ENCODE assay signal across 8 mouse cellular contexts in genomic region chr9:31280366-31281010, GRCm38 (mm10). TPM values are rescaled to one million over a fixed set of nuclear protein-coding genes. Genes with fewer than 3 reads are reported as not detected.
A peak's percentile ranks its signal among the peaks of the same experiment; 100 is the strongest.
DNase-seq lines count a peak whose midpoint lies in the region; ATAC-seq and TF ChIP-seq lines count a peak whose summit lies in the region.

Gene Prdm10 (plus strand): TSS chr9:31280538.

- peak; percentile 66; the same call in 1 of the 2 replicates for TF ChIP-seq POLR2A in bone marrow, adult 2 months (IDR thresholded peaks at IDR 0.05; ENCODE audit: borderline replicate concordance, control insufficient read depth, low read depth, low read length)

- H3K9ac ChIP-seq in embryonic facial prominence, embryonic 15.5 days, result peak within 1 kb of the TSS; percentile 69
- H3K9ac ChIP-seq in kidney, embryonic 14.5 days (ENCODE audit: low read depth, low read length), result peak within 1 kb of the TSS; percentile 97

- H3K36me3 ChIP-seq in embryonic facial prominence, embryonic 15.5 days, result no peaks in the 10 kb centered on the region
- H3K36me3 ChIP-seq in kidney, embryonic 14.5 days (ENCODE audit: control insufficient read depth, insufficient read depth, low read length), result no peaks in the 10 kb centered on the region

- peak within 1 kb of the TSS; percentile 74 for H3K4me2 ChIP-seq in embryonic facial prominence, embryonic 15.5 days (replicated peaks)
- H3K4me2 ChIP-seq in kidney, embryonic 14.5 days (replicated peaks; ENCODE audit: low read depth, low read length), result peak within 1 kb of the TSS; percentile 56

- no peaks in the 10 kb centered on the region for H3K27me3 ChIP-seq in embryonic facial prominence, embryonic 15.5 days
- H3K27me3 ChIP-seq in kidney, embryonic 14.5 days (ENCODE audit: control insufficient read depth, insufficient read depth, low read length), result no peaks in the 10 kb centered on the region

- ATAC-seq in embryonic facial prominence, embryonic 15.5 days (ENCODE audit: insufficient number of reproducible peaks, low FRiP score, low TSS enrichment, low read depth), result peak; percentile 94
- ATAC-seq in kidney, embryonic 14.5 days (ENCODE audit: low FRiP score, low TSS enrichment), result peak; percentile 95
- ATAC-seq in monocyte, adult 5-6 weeks (replicated peaks; ENCODE audit: insufficient number of reproducible peaks, low FRiP score, low TSS enrichment, poor library complexity, severe bottlenecking), result peak; percentile 73

- peak within 1 kb of the TSS; percentile 88 for H3K4me3 ChIP-seq in bone marrow, adult 2 months (replicated peaks; ENCODE audit: control insufficient read depth, low read depth, low read length)
- H3K4me3 ChIP-seq in embryonic facial prominence, embryonic 15.5 days (replicated peaks), result peak within 1 kb of the TSS; percentile 74
- peak within 1 kb of the TSS; percentile 87 for H3K4me3 ChIP-seq in kidney, embryonic 14.5 days (ENCODE audit: low read length)

- no peaks in the 10 kb centered on the region for H3K4me1 ChIP-seq in bone marrow, adult 2 months (ENCODE audit: control insufficient read depth, insufficient read depth, low read length)
- peaks cover 14% of the 10 kb centered on the region for H3K4me1 ChIP-seq in embryonic facial prominence, embryonic 15.5 days
- peaks cover 9% of the 10 kb centered on the region for H3K4me1 ChIP-seq in kidney, embryonic 14.5 days (ENCODE audit: control insufficient read depth, insufficient read depth, low read length)

- no peaks in the 10 kb centered on the region for H3K9me3 ChIP-seq in embryonic facial prominence, embryonic 15.5 days (replicated peaks)
- no peaks in the 10 kb centered on the region for H3K9me3 ChIP-seq in kidney, embryonic 14.5 days (ENCODE audit: control insufficient read depth, low read length)

- H3K27ac ChIP-seq in bone marrow, adult 2 months (ENCODE audit: control insufficient read depth, insufficient read depth, low read depth, low read length, poor library complexity), result peak within 1 kb of the TSS; percentile 98
- peak within 1 kb of the TSS; percentile 98 for H3K27ac ChIP-seq in embryonic facial prominence, embryonic 15.5 days (replicated peaks)
- H3K27ac ChIP-seq in kidney, embryonic 14.5 days (ENCODE audit: low read depth, low read length), result peak within 1 kb of the TSS; percentile 99

- under 1% methylated on average over 45 of the region's 45 CpGs for whole genome bisulfite sequencing in bone marrow, adult 2 months
- under 1% methylated on average over 43 of the region's 45 CpGs for WGBS in embryonic facial prominence, embryonic 15.5 days
- under 1% methylated on average over 43 of the region's 45 CpGs for WGBS in kidney, embryonic 14.5 days

- TF ChIP-seq CTCF in bone marrow, adult 2 months (IDR thresholded peaks at IDR 0.05; ENCODE audit: control insufficient read depth, insufficient read depth, low read length), result no peak

- DNase-seq in 416B (ENCODE audit: low read depth) (peak; percentile 98), liver (peak; percentile 94)
- DNase-seq in heart, adult 9 months (ENCODE audit: low spot score in 2 of 2), result peak; percentile 98
- peak; percentile 95 to 97 for DNase-seq in spleen, postnatal 4 days (ENCODE audit: low spot score in 2 of 2)

RNA-seq across cellular contexts. Expression of gene Prdm10, which starts in this region (rescaled TPM):
- 5.0 and 9.6 TPM in 2 replicates for polyA plus RNA-seq in bone marrow, adult 2 months (2011; ENCODE audit: insufficient read depth, insufficient read length, low replicate concordance, missing spikeins)
- 4.4 and 5.4 TPM in 2 replicates for polyA plus RNA-seq in embryonic facial prominence, embryonic 15.5 days (2015; fragmentation: Nextera tagmentation; extraction: Ambion mirVana)
- polyA plus RNA-seq in kidney, embryonic 14.5 days (2014; fragmentation: Nextera tagmentation; extraction: Ambion mirVana), result 5.1 and 7.7 TPM in 2 replicates
- total RNA-seq in monocyte, adult 5-6 weeks (2017), result 7.1 to 16.9 TPM (median 9.6 TPM) in 3 replicates

Comparison
In these comparisons a context has a peak if more than half of its experiments do, and no peak if none do; other contexts are left out.
1. Peak in every context shown above with its lines: DNase-seq, ATAC-seq, H3K4me3 ChIP-seq and H3K27ac ChIP-seq.